Mouse (Mus musculus) liver, adult 2 months (tissue): ENCODE data around the gene Cacna1a.

Experiments used
- CTCF ChIP-seq: fragments of 200-500 bp; IDR thresholded peaks from 2 replicates; pipeline ENCODE4 v1.5.1; 2011; ENCODE audit warnings: low read depth, low read length, control low read depth
- POLR2A ChIP-seq: fragments of 200-500 bp; IDR thresholded peaks from 2 replicates; pipeline ENCODE4 v1.6.1; 2011; ENCODE audit warnings: low read length, control low read depth; ENCODE audit not compliant: insufficient read depth; ENCODE audit errors: extremely low read depth

GRCm38 (mm10) chr8:84446571-84446991, 58.3 kb downstream of the Cacna1a start:
- no peak for TF ChIP-seq CTCF
- TF ChIP-seq POLR2A: no peak
